In the genomic region with DNA sequence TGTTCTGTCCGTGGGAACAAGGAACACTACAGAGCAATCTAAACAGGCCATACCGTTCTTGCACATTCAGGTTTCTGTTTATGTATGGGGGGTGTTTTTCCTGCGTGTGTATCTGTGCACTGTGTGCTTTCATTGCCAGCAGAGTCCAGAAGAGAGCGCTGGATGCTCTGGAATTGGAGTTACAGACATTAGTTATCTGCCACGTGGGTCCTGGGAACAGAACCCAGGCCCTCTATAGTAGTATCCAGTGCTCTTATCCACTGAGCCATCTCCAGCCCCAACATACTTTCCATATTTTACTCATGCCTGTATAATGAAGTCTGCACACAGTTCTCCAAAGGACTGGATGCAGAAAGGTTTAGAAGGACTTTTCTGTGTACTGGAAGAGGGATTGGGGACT, we compare ENCODE assay signal across 8 mouse cellular contexts. TPM values are rescaled to one million over a fixed set of nuclear protein-coding genes. Genes with fewer than 3 reads are reported as not detected.
DNase-seq lines count a peak whose midpoint lies in the region; ATAC-seq and TF ChIP-seq lines count a peak whose summit lies in the region.

No protein-coding gene starts in this region.

- peaks cover 19% of the 10 kb centered on the region for H3K4me1 ChIP-seq in embryonic facial prominence, embryonic 10.5 days
- 0 out of 2 replicates have a peak, but pooled peaks cover 7% of the 10 kb centered on the region for H3K4me1 ChIP-seq in hindbrain, postnatal 0 days (ENCODE audit: insufficient read depth, low read length)
- H3K4me1 ChIP-seq in midbrain, embryonic 16.5 days (ENCODE audit: control insufficient read depth, insufficient read depth, low read length) = peaks cover 17% of the 10 kb centered on the region

- H3K4me3 ChIP-seq in layer of hippocampus, adult 2 months = peak overlapping the region; percentile 98
- H3K4me3 ChIP-seq in embryonic facial prominence, embryonic 10.5 days = peak overlapping the region; percentile 83
- peak overlapping the region; percentile 88 for H3K4me3 ChIP-seq in hindbrain, postnatal 0 days (ENCODE audit: low read length)
- peak overlapping the region; percentile 91 for H3K4me3 ChIP-seq in midbrain, embryonic 16.5 days (ENCODE audit: low read depth, low read length)

- H3K27me3 ChIP-seq in embryonic facial prominence, embryonic 10.5 days (replicated peaks; ENCODE audit: low read depth, poor library complexity, severe bottlenecking) = no peaks in the 10 kb centered on the region
- no peaks in the 10 kb centered on the region for H3K27me3 ChIP-seq in hindbrain, postnatal 0 days (ENCODE audit: insufficient read depth, low read length)
- no peaks in the 10 kb centered on the region for H3K27me3 ChIP-seq in midbrain, embryonic 16.5 days (ENCODE audit: control insufficient read depth, insufficient read depth, low read depth, low read length)

- 0% methylated on average over 5 of the region's 5 CpGs for WGBS in embryonic facial prominence, embryonic 10.5 days
- WGBS in hindbrain, postnatal 0 days = 0% methylated on average over 5 of the region's 5 CpGs
- WGBS in midbrain, embryonic 16.5 days = 1% methylated on average over 5 of the region's 5 CpGs

- H3K27ac ChIP-seq in layer of hippocampus, adult 2 months = peak overlapping the region; percentile 82
- H3K27ac ChIP-seq in embryonic facial prominence, embryonic 10.5 days (replicated peaks) = peak overlapping the region; percentile 78
- peak overlapping the region; percentile 76 for H3K27ac ChIP-seq in hindbrain, postnatal 0 days
- H3K27ac ChIP-seq in midbrain, embryonic 16.5 days (ENCODE audit: low read length) = peak overlapping the region; percentile 79

- no peaks in the 10 kb centered on the region for H3K36me3 ChIP-seq in embryonic facial prominence, embryonic 10.5 days (replicated peaks)
- no peaks in the 10 kb centered on the region for H3K36me3 ChIP-seq in hindbrain, postnatal 0 days (ENCODE audit: insufficient read depth, low read length)
- H3K36me3 ChIP-seq in midbrain, embryonic 16.5 days (ENCODE audit: control insufficient read depth, insufficient read depth, low read length) = no peaks in the 10 kb centered on the region

- H3K9ac ChIP-seq in hindbrain, postnatal 0 days (replicated peaks; ENCODE audit: low read length) = peak overlapping the region; percentile 75
- peak overlapping the region; percentile 86 for H3K9ac ChIP-seq in midbrain, embryonic 16.5 days (ENCODE audit: low read depth, low read length)

- TF ChIP-seq CTCF in layer of hippocampus, adult 2 months (conservative IDR thresholded peaks at IDR 0.05) = no peak; the same call in 1 of the 2 replicates
- no peak; the same call in 1 of the 2 replicates for TF ChIP-seq CTCF in hindbrain, postnatal 0 days (IDR thresholded peaks at IDR 0.05; ENCODE audit: low read depth)

- ATAC-seq in hindbrain, postnatal 0 days = peak; percentile 9; the same call in 1 of the 2 replicates
- ATAC-seq in midbrain, embryonic 16.5 days = no peak; the same call in 1 of the 2 replicates

- DNase-seq in layer of hippocampus, adult 2 months (ENCODE audit: low spot score in 2 of 2) = no peak
- no peak for DNase-seq in layer of hippocampus, postnatal 25 days (ENCODE audit: extremely low spot score in 1 of 2, low spot score in 1 of 2)
- no peak for DNase-seq in embryonic facial prominence, embryonic 10.5 days (ENCODE audit: low spot score)
- DNase-seq in hindbrain, postnatal 0 days (ENCODE audit: low spot score) = peak; percentile 34
- no peak for DNase-seq in ovary, postnatal 10 days (ENCODE audit: low spot score)
- DNase-seq in cerebellum, adult 11-12 months = no peak
- no peak for DNase-seq in adrenal gland, adult 2 months

- peak overlapping the region; percentile 84 for H3K4me2 ChIP-seq in hindbrain, postnatal 0 days (ENCODE audit: low read depth, low read length)
- H3K4me2 ChIP-seq in midbrain, embryonic 16.5 days (ENCODE audit: low read length) = peak overlapping the region; percentile 87

- H3K9me3 ChIP-seq in embryonic facial prominence, embryonic 10.5 days = no peaks in the 10 kb centered on the region
- H3K9me3 ChIP-seq in hindbrain, postnatal 0 days (ENCODE audit: low read length) = no peaks in the 10 kb centered on the region
- no peaks in the 10 kb centered on the region for H3K9me3 ChIP-seq in midbrain, embryonic 16.5 days (replicated peaks; ENCODE audit: control insufficient read depth, low read length, poor library complexity, severe bottlenecking)

RNA-seq across cellular contexts. Expression of a gene that starts 0.6 kb away (rescaled TPM):
- total RNA-seq in layer of hippocampus, adult 2 months (2021) = 10 to 100 TPM; 66.8 to 69.8 TPM
- total RNA-seq in layer of hippocampus, postnatal 25 days (2021) = 10 to 100 TPM; 58.1 to 75.6 TPM
- polyA plus RNA-seq in embryonic facial prominence, embryonic 10.5 days (2016; fragmentation: Nextera tagmentation; extraction: Ambion mirVana) = 86.2 and 94.3 TPM in 2 replicates
- total RNA-seq in hindbrain, postnatal 0 days (2014; rRNA removed) = 151 and 154 TPM in 2 replicates
- 190 and 196 TPM in 2 replicates for polyA plus RNA-seq in hindbrain, postnatal 0 days (2015; fragmentation: Nextera tagmentation; extraction: Ambion mirVana)
- polyA plus RNA-seq in midbrain, embryonic 16.5 days (2015; fragmentation: Nextera tagmentation; extraction: Ambion mirVana) = 242 and 245 TPM in 2 replicates
- total RNA-seq in adrenal gland, adult 2 months (2021) = 10 to 100 TPM; 23.4 to 45.2 TPM
- 50.0 and 84.1 TPM in 2 replicates for polyA plus RNA-seq in adrenal gland, adult 2 months (2012; rRNA removed)

RNA-seq across cellular contexts. Expression of a gene that starts 18.3 kb away (rescaled TPM):
- total RNA-seq in layer of hippocampus, adult 2 months (2021) = 10 to 100 TPM; 68.5 to 73.7 TPM
- total RNA-seq in layer of hippocampus, postnatal 25 days (2021) = 10 to 100 TPM; 64.8 to 77.2 TPM
- 895 and 901 TPM in 2 replicates for polyA plus RNA-seq in embryonic facial prominence, embryonic 10.5 days (2016; fragmentation: Nextera tagmentation; extraction: Ambion mirVana)
- total RNA-seq in hindbrain, postnatal 0 days (2014; rRNA removed) = 85.9 and 103 TPM in 2 replicates
- polyA plus RNA-seq in hindbrain, postnatal 0 days (2015; fragmentation: Nextera tagmentation; extraction: Ambion mirVana) = 207 and 258 TPM in 2 replicates
- 304 and 377 TPM in 2 replicates for polyA plus RNA-seq in midbrain, embryonic 16.5 days (2015; fragmentation: Nextera tagmentation; extraction: Ambion mirVana)
- total RNA-seq in adrenal gland, adult 2 months (2021) = 100 to 1,000 TPM; 215 to 238 TPM
- polyA plus RNA-seq in adrenal gland, adult 2 months (2012; rRNA removed) = 12.9 and 14.9 TPM in 2 replicates

RNA-seq across cellular contexts. Expression of a gene that starts 46.3 kb away (rescaled TPM):
- 1 to 10 TPM; 2.4 to 2.7 TPM for total RNA-seq in layer of hippocampus, adult 2 months (2021)
- total RNA-seq in layer of hippocampus, postnatal 25 days (2021) = 1 to 10 TPM; 1.5 to 2.3 TPM
- 0.80 and 0.85 TPM in 2 replicates for polyA plus RNA-seq in embryonic facial prominence, embryonic 10.5 days (2016; fragmentation: Nextera tagmentation; extraction: Ambion mirVana)
- 2.0 and 3.2 TPM in 2 replicates for total RNA-seq in hindbrain, postnatal 0 days (2014; rRNA removed)
- 1.9 and 2.3 TPM in 2 replicates for polyA plus RNA-seq in hindbrain, postnatal 0 days (2015; fragmentation: Nextera tagmentation; extraction: Ambion mirVana)
- 1.7 and 2.4 TPM in 2 replicates for polyA plus RNA-seq in midbrain, embryonic 16.5 days (2015; fragmentation: Nextera tagmentation; extraction: Ambion mirVana)
- total RNA-seq in adrenal gland, adult 2 months (2021) = 1 to 10 TPM; 1.2 to 3.0 TPM
- 0.86 and 1.0 TPM in 2 replicates for polyA plus RNA-seq in adrenal gland, adult 2 months (2012; rRNA removed)

RNA-seq across cellular contexts. Expression of a gene that starts 54.4 kb away (rescaled TPM):
- total RNA-seq in layer of hippocampus, adult 2 months (2021) = 1 to 10 TPM; 2.1 to 3.3 TPM
- total RNA-seq in layer of hippocampus, postnatal 25 days (2021) = 1 to 10 TPM; 2.3 to 2.7 TPM
- polyA plus RNA-seq in embryonic facial prominence, embryonic 10.5 days (2016; fragmentation: Nextera tagmentation; extraction: Ambion mirVana) = 1.5 and 1.7 TPM in 2 replicates
- total RNA-seq in hindbrain, postnatal 0 days (2014; rRNA removed) = 0.26 and 16.4 TPM in 2 replicates
- 5.9 and 7.4 TPM in 2 replicates for polyA plus RNA-seq in hindbrain, postnatal 0 days (2015; fragmentation: Nextera tagmentation; extraction: Ambion mirVana)
- polyA plus RNA-seq in midbrain, embryonic 16.5 days (2015; fragmentation: Nextera tagmentation; extraction: Ambion mirVana) = 1.5 and 2.3 TPM in 2 replicates
- total RNA-seq in adrenal gland, adult 2 months (2021) = 10 to 100 TPM; 25.1 to 30.0 TPM
- polyA plus RNA-seq in adrenal gland, adult 2 months (2012; rRNA removed) = 2.4 and 3.3 TPM in 2 replicates
